Mouse (Mus musculus) cerebellum, adult 9-11 months (tissue): ENCODE measurements around the gene Otp.
A peak's percentile ranks its signal among the peaks of the same experiment; 100 is the strongest.

ENCODE experiments used
- DNase-seq: peaks from one replicate; pipeline ENCODE4 v3.0.0; 2022

Gene Otp

GRCm38 (mm10) chr13:94874656-94875395, 576 bp upstream of the Otp start:
- no peak for DNase-seq

- no peak for DNase-seq
Measured at GRCm38 (mm10) chr13:94876286-94877210, 1.1 kb downstream of the Otp start.

GRCm38 (mm10) chr13:94877211-94877590, 1.8 kb downstream of the Otp start:
- no peak for DNase-seq

GRCm38 (mm10) chr13:94877991-94878745, 2.8 kb downstream of the Otp start:
- DNase-seq = no peak

- no peak for DNase-seq
Measured at GRCm38 (mm10) chr13:94881201-94881600, 5.8 kb downstream of the Otp start.

- no peak for DNase-seq
Measured at GRCm38 (mm10) chr13:94882221-94882620, 6.8 kb downstream of the Otp start.

- no peak for DNase-seq
Measured at GRCm38 (mm10) chr13:94882711-94883145, 7.3 kb downstream of the Otp start.

- DNase-seq = peak; percentile 65
Measured at GRCm38 (mm10) chr13:94883163-94883965, 8.0 kb downstream of the Otp start.

- no peak for DNase-seq
Measured at GRCm38 (mm10) chr13:94883966-94884960, 8.9 kb downstream of the Otp start.

- no peak for DNase-seq
Measured at GRCm38 (mm10) chr13:94885291-94886235, 10.2 kb downstream of the Otp start.

GRCm38 (mm10) chr13:94907841-94908240, 32.4 kb downstream of the Otp start:
- no peak for DNase-seq

- DNase-seq = no peak
Measured at GRCm38 (mm10) chr13:94912961-94913360, 37.6 kb downstream of the Otp start.

GRCm38 (mm10) chr13:94915654-94916053, 40.3 kb downstream of the Otp start:
- DNase-seq = no peak

GRCm38 (mm10) chr13:94928086-94928485, 52.7 kb downstream of the Otp start:
- DNase-seq = no peak
